Mouse (Mus musculus): ENCODE results near the gene Lrrc8c.

DNA sequence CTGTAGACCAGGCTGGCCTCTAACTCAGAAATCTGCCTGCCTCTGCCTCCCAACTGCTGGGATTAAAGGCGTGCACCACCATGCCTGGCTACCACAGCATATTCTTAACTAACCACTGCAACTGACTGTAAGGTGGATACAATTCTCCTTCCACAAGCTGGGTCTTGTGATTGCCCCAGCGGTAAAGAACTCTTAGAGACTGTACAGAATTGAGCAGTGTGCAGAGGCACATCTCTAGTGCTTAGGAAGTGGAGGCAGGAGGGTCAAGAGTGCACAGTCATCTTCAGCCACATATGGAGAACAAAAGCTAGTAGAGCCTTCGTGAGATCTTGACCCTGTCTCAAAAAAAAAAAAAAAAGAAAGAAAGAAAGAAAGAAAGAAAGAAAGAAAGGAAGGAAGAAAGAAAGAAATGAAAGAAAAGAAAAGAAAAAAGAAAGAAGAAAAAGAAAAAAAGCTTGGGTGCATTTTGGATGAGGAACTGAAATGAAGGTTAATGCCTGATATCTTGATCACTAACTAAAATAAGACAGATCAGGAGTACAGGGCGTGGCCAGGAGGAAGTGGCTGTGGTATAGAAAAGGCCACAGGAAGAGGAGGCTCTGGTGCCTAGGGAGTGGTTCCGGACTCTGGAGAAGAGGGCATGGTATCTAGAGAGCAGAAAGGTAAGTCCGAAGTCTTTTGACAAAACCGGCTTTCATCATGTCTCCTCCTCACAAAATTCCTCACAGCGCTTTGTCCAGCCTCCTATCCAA is 131.7 kb downstream of the Lrrc8c start:
- no peak for TF ChIP-seq CTCF (conservative IDR thresholded peaks at IDR 0.05; ENCODE audit: low read length)
- TF ChIP-seq POU5F1 (IDR thresholded peaks at IDR 0.05; ENCODE audit: borderline replicate concordance, low read length), result no peak

Measured in E14TG2a.4 (cell line).